15 mouse cellular contexts compared by ENCODE assay signal in the genomic region with DNA sequence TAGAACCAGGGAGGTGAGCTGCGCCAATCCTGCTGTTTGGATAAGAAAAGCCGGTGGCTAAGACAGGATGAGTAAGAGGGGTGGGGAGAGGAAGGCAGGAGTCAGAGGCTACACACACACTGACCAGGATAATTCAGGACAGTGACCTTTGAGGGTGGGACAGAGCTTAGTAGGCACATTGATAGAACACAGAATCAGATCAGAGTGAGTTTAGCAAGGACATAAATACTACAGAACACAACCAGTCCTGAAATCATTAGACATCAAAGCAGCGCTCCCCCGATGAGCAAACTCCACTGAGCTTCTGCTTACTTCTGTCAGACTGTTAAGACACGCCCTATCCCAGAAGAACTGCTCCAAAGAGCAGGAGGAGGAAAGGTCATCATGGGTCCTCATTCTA.
DNase-seq lines count a peak whose midpoint lies in the region; ATAC-seq and TF ChIP-seq lines count a peak whose summit lies in the region.
"Had no signal": no experiment of that assay in that cellular context is flagged by ENCODE, and none has a peak within 500 bp of the region (broad histone marks: within the 10 kb centered on the region; RNA-seq: fewer than 3 reads in every experiment).

No protein-coding gene starts in this region.

- H3K9ac ChIP-seq in heart, postnatal 0 days (replicated peaks; ENCODE audit: low read depth, low read length): no peak overlapping the region
- no peak overlapping the region for H3K9ac ChIP-seq in intestine, embryonic 15.5 days
- H3K9ac ChIP-seq in stomach, postnatal 0 days (ENCODE audit: low read length): no peak overlapping the region
- H3K9ac ChIP-seq in forebrain, embryonic 11.5 days (ENCODE audit: low read length): no peak overlapping the region

- H3K4me2 ChIP-seq in heart, postnatal 0 days (ENCODE audit: low read depth, low read length): no peak overlapping the region
- no peak overlapping the region for H3K4me2 ChIP-seq in intestine, embryonic 15.5 days (replicated peaks)
- H3K4me2 ChIP-seq in stomach, postnatal 0 days (replicated peaks; ENCODE audit: low read depth): no peak overlapping the region
- H3K4me2 ChIP-seq in forebrain, embryonic 11.5 days (ENCODE audit: low read depth, low read length, severe bottlenecking): no peak overlapping the region
- H3K4me2 ChIP-seq: midbrain, embryonic 11.5 days had no signal

- H3K36me3 ChIP-seq in heart, postnatal 0 days (replicated peaks; ENCODE audit: control insufficient read depth, insufficient read depth, low read length): peaks cover 15% of the 10 kb centered on the region; the same call in 1 of the 2 replicates
- H3K36me3 ChIP-seq in intestine, embryonic 15.5 days: no peaks in the 10 kb centered on the region
- H3K36me3 ChIP-seq in stomach, postnatal 0 days (ENCODE audit: control insufficient read depth, insufficient read depth, low read length): no peaks in the 10 kb centered on the region
- H3K36me3 ChIP-seq in forebrain, embryonic 11.5 days (ENCODE audit: control insufficient read depth, insufficient read depth, low read length): no peaks in the 10 kb centered on the region

- TF ChIP-seq EP300 in heart, postnatal 0 days (IDR thresholded peaks at IDR 0.05; ENCODE audit: low read depth): no peak
- TF ChIP-seq EP300 in stomach, postnatal 0 days (optimal IDR thresholded peaks at IDR 0.05): no peak

- no peaks in the 10 kb centered on the region for H3K9me3 ChIP-seq in heart, postnatal 0 days (replicated peaks; ENCODE audit: control insufficient read depth, low read length)
- H3K9me3 ChIP-seq in intestine, embryonic 15.5 days: no peaks in the 10 kb centered on the region
- H3K9me3 ChIP-seq in stomach, postnatal 0 days (ENCODE audit: control insufficient read depth, low read length): no peaks in the 10 kb centered on the region
- no peaks in the 10 kb centered on the region for H3K9me3 ChIP-seq in forebrain, embryonic 11.5 days (ENCODE audit: control insufficient read depth, low read length)

- no peak for TF ChIP-seq CTCF in heart, postnatal 0 days (IDR thresholded peaks at IDR 0.05; ENCODE audit: low read depth)
- no peak for TF ChIP-seq CTCF in stomach, postnatal 0 days (IDR thresholded peaks at IDR 0.05; ENCODE audit: low read depth)

- no peaks in the 10 kb centered on the region for H3K27me3 ChIP-seq in heart, postnatal 0 days (ENCODE audit: control insufficient read depth, insufficient read depth, low read length)
- H3K27me3 ChIP-seq in intestine, embryonic 15.5 days (replicated peaks): no peaks in the 10 kb centered on the region
- H3K27me3 ChIP-seq in stomach, postnatal 0 days (ENCODE audit: control insufficient read depth, insufficient read depth, low read length): no peaks in the 10 kb centered on the region
- H3K27me3 ChIP-seq in forebrain, embryonic 11.5 days (ENCODE audit: control insufficient read depth, insufficient read depth, low read length): no peaks in the 10 kb centered on the region
- H3K27me3 ChIP-seq: CH12.LX, Patski had no signal

- no peak for ATAC-seq in heart, postnatal 0 days (ENCODE audit: insufficient read depth, low read depth)
- peak; percentile 33; the same call in 1 of the 2 replicates for ATAC-seq in intestine, embryonic 15.5 days
- peak; percentile 58; the same call in 1 of the 2 replicates for ATAC-seq in stomach, postnatal 0 days (ENCODE audit: low FRiP score, low TSS enrichment)
- no peak for ATAC-seq in forebrain, embryonic 11.5 days (replicated peaks; ENCODE audit: low FRiP score)
- ATAC-seq: Patski had no signal

- no peak overlapping the region for H3K4me3 ChIP-seq in heart, postnatal 0 days (ENCODE audit: low read depth, low read length)
- no peak overlapping the region for H3K4me3 ChIP-seq in intestine, embryonic 15.5 days (replicated peaks)
- no peak overlapping the region for H3K4me3 ChIP-seq in stomach, postnatal 0 days (ENCODE audit: low read depth, low read length)
- H3K4me3 ChIP-seq in forebrain, embryonic 11.5 days (ENCODE audit: low read depth, low read length): no peak overlapping the region

- WGBS in heart, postnatal 0 days: 53% methylated on average over 5 of the region's 5 CpGs
- WGBS in intestine, embryonic 15.5 days: 29% methylated on average over 5 of the region's 5 CpGs
- WGBS in stomach, postnatal 0 days: 42% methylated on average over 5 of the region's 5 CpGs
- WGBS in forebrain, embryonic 11.5 days: 52% methylated on average over 5 of the region's 5 CpGs

- peak; percentile 30 for DNase-seq in heart, postnatal 0 days (ENCODE audit: low spot score)
- no peak for DNase-seq in heart, postnatal 14 days
- peak; percentile 35 for DNase-seq in lung, postnatal 36 days
- DNase-seq in lung, postnatal 14 days: no peak
- DNase-seq in stomach, postnatal 0 days (ENCODE audit: low spot score): no peak
- no peak for DNase-seq in forebrain, embryonic 11.5 days (ENCODE audit: low spot score)
- DNase-seq: cerebellum, adult 18-20 months; embryo, embryonic 11 days; kidney, adult 18-20 months; lung, adult 2 months; thymus, adult 18-20 months had no signal

- intact Hi-C loops in heart, postnatal 14 days (cut with DNase I): no loop called here

- peaks cover 19% of the 10 kb centered on the region for H3K4me1 ChIP-seq in heart, postnatal 0 days (ENCODE audit: control insufficient read depth, insufficient read depth)
- H3K4me1 ChIP-seq in intestine, embryonic 15.5 days (replicated peaks): peaks cover 27% of the 10 kb centered on the region
- H3K4me1 ChIP-seq in stomach, postnatal 0 days (replicated peaks; ENCODE audit: control insufficient read depth, insufficient read depth): no peaks in the 10 kb centered on the region
- no peaks in the 10 kb centered on the region for H3K4me1 ChIP-seq in forebrain, embryonic 11.5 days (replicated peaks; ENCODE audit: control insufficient read depth, insufficient read depth, low read length)

- H3K27ac ChIP-seq in heart, postnatal 0 days (ENCODE audit: low read depth): no peak overlapping the region
- no peak overlapping the region for H3K27ac ChIP-seq in intestine, embryonic 15.5 days
- H3K27ac ChIP-seq in stomach, postnatal 0 days (replicated peaks): no peak overlapping the region
- H3K27ac ChIP-seq in forebrain, embryonic 11.5 days (ENCODE audit: low read depth, low read length): no peak overlapping the region

Comparison
In these comparisons a context has a peak if more than half of its experiments do, and no peak if none do; other contexts are left out.
1. DNase-seq: peak in heart, postnatal 0 days (single experiment) and lung, postnatal 36 days (single experiment); none in heart, postnatal 14 days (0 of 2), lung, postnatal 14 days (single experiment), stomach, postnatal 0 days (single experiment) and forebrain, embryonic 11.5 days (single experiment).
2. ATAC-seq: peak in intestine, embryonic 15.5 days (single experiment) and stomach, postnatal 0 days (single experiment); none in heart, postnatal 0 days (single experiment) and forebrain, embryonic 11.5 days (single experiment).